Mouse (Mus musculus) lung, embryonic 16.5 days (tissue): Measurements from ENCODE around the gene Xpc. TPM values are rescaled to one million over a fixed set of nuclear protein-coding genes. Genes with fewer than 3 reads are reported as not detected.
A peak's percentile ranks its signal among the peaks of the same experiment; 100 is the strongest.

Experiments used
- ATAC-seq: fragments of 200-750 bp; cut with Nextera tagmentation; 2 replicates; pipeline ENCODE4 v1.8.0; 2017; ENCODE audit warnings: low read depth, mild to moderate bottlenecking, moderate library complexity
- H3K27ac ChIP-seq: fragments of 300-500 bp; sonication (generic); 2 replicates; pipeline ENCODE4 v1.5.1; 2014; ENCODE audit warnings: mild to moderate bottlenecking, control low read depth, low read length
- H3K27me3 ChIP-seq: fragments of 300-500 bp; sonication (generic); 2 replicates; pipeline ENCODE4 v1.6.1; 2014; ENCODE audit warnings: low read depth, low read length, mixed read lengths; ENCODE audit not compliant: control insufficient read depth, insufficient read depth
- H3K36me3 ChIP-seq: fragments of 300-500 bp; sonication (generic); 2 replicates; pipeline ENCODE4 v1.6.1; 2014; ENCODE audit warnings: low read length; ENCODE audit not compliant: control insufficient read depth, insufficient read depth
- H3K4me1 ChIP-seq: fragments of 300-500 bp; sonication (generic); replicated peaks from 2 replicates; pipeline ENCODE4 v1.6.1; 2014; ENCODE audit warnings: low read length, mixed read lengths; ENCODE audit not compliant: control insufficient read depth, insufficient read depth
- H3K4me2 ChIP-seq: fragments of 300-500 bp; sonication (generic); 2 replicates; pipeline ENCODE4 v1.6.1; 2014; ENCODE audit warnings: low read depth, low read length, control low read depth
- H3K4me3 ChIP-seq: fragments of 300-500 bp; sonication (generic); 2 replicates; pipeline ENCODE4 v1.5.1; 2014; ENCODE audit warnings: mild to moderate bottlenecking, low read length, control low read depth
- H3K9ac ChIP-seq: fragments of 300-500 bp; sonication (generic); 2 replicates; pipeline ENCODE4 v1.6.1; 2014; ENCODE audit warnings: low read length, control low read depth
- H3K9me3 ChIP-seq: fragments of 300-500 bp; sonication (generic); 2 replicates; pipeline ENCODE4 v1.6.1; 2016; ENCODE audit warnings: low read length; ENCODE audit not compliant: control insufficient read depth
- WGBS: fragments of 180-500 bp; shearing (Covaris S2); extraction: QIAGEN DNeasy Blood & Tissue Kit; methylation state at CpG from one replicate; pipeline ENCODE4 v1.1.7; 2014; 5-methylcytosine and 5-hydroxymethylcytosine counted together
- polyA plus RNA-seq: library from polyadenylated mRNA; unstranded; fragments of >200 nt; fragmentation: Nextera tagmentation; extraction: Ambion mirVana; gene quantifications from 2 replicates; pipeline ENCODE4 v1.2.1, GENCODE M21; 2015

Xpc gene
- 17.9 and 18.9 TPM in 2 replicates for polyA plus RNA-seq

- Histone ChIP-seq H3K9ac (peak within 1 kb of the TSS; percentile 93), H3K4me2 (peak within 1 kb of the TSS; percentile 81), H3K9me3 (no peaks in the 10 kb centered on the region), H3K36me3 (peaks cover 18% of the 10 kb centered on the region), H3K27ac (peak within 1 kb of the TSS; percentile 70), H3K4me1 (peaks cover 16% of the 10 kb centered on the region), H3K27me3 (no peaks in the 10 kb centered on the region), H3K4me3 (peak within 1 kb of the TSS; percentile 76)
- peak; percentile 99 for ATAC-seq
- under 1% methylated on average over 80 of the region's 80 CpGs for WGBS
These were observed at the start of gene Xpc, which contains the start of gene Lsm3 for GRCm38 (mm10) chr6:91515545-91516449. Xpc (minus strand) TSS chr6:91515888. Lsm3 (plus strand) TSS chr6:91515928.

DNA sequence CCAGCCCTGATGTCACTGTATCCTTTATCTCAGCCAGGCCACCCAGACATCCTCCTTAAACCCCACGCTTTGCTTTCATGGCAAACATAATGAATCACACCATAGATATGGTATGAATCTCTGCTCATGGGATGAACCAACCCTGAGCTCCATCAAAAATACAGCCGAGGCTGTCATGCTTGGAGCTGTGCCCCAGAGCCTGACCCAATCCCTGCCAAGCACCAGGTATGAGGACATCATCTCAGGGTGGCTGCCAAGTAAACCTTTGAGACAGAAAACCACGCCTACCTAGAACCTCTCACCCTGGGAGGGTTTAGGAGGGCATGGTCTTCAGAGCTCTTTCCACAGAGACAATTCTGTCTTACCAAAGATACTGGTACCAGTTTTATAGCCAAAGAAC is 47.3 kb upstream of the Xpc start:
- 54% methylated on average over 3 of the region's 3 CpGs for WGBS
- Histone ChIP-seq H3K27me3 (no peaks in the 10 kb centered on the region), H3K4me1 (peaks cover 13% of the 10 kb centered on the region), H3K4me3 (no peak overlapping the region), H3K9ac (no peak overlapping the region), H3K4me2 (no peak overlapping the region), H3K36me3 (no peaks in the 10 kb centered on the region), H3K9me3 (no peaks in the 10 kb centered on the region), H3K27ac (no peak overlapping the region)
- ATAC-seq = no peak

DNA sequence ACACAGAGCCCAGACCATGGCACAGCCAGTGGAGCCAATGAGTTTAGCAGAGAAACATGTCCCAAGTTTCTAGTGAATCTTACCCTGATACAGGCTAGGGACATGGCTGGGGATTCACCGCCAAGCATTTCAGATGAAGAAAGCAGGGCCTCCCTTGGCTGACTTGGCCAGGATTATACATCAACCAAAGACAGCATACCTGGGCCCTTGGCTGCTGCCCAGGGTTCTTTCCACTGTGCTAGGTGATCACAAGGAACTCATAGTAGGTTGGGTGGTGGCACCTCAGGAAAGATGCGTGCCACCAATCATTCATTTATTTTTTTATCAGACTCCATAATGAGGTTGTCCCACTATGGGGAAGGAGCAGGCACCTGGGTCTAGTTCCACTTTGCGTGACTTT is 44.5 kb upstream of the Xpc start:
- 90% methylated on average over 3 of the region's 3 CpGs for WGBS
- H3K27me3 ChIP-seq = no peaks in the 10 kb centered on the region
- peaks cover 9% of the 10 kb centered on the region for H3K4me1 ChIP-seq
- no peaks in the 10 kb centered on the region for H3K9me3 ChIP-seq
- no peak for ATAC-seq
- H3K27ac ChIP-seq = no peak overlapping the region
- no peaks in the 10 kb centered on the region for H3K36me3 ChIP-seq
- H3K9ac ChIP-seq = no peak overlapping the region
- H3K4me2 ChIP-seq = no peak overlapping the region
- H3K4me3 ChIP-seq = no peak overlapping the region

DNA sequence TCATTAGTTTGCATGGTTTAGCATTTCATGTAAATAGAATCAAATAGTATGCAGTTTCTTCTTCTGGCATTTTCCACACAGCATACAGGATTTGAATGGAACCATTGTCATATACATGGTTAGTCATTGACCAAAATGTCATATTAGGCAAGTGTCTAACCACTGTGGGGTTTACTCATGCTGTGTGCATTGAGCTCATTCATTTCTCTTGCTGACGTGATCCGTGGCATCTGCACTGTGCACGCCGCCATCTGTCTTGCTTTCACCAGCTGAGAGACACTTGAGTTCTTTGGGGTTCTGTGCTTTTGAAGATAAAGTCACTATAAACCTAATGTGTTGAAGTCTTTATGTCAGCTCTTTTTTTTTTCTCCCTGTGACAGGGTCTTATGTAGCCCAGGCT is 43.7 kb upstream of the Xpc start:
- ATAC-seq = no peak
- Histone ChIP-seq H3K27me3 (no peaks in the 10 kb centered on the region), H3K36me3 (no peaks in the 10 kb centered on the region), H3K9me3 (no peaks in the 10 kb centered on the region), H3K27ac (no peak overlapping the region), H3K4me2 (no peak overlapping the region), H3K4me1 (peaks cover 9% of the 10 kb centered on the region), H3K4me3 (no peak overlapping the region), H3K9ac (no peak overlapping the region)
- WGBS = 55% methylated on average over 4 of the region's 4 CpGs

- ATAC-seq = peak; percentile 67; the same call in 1 of the 2 replicates
- no peak overlapping the region for H3K27ac ChIP-seq
These were observed 42.9 kb upstream of the Xpc start for GRCm38 (mm10) chr6:91558565-91558964.

GRCm38 (mm10) chr6:91552693-91553092 is 37.0 kb upstream of the Xpc start:
- H3K27me3 ChIP-seq = no peaks in the 10 kb centered on the region
- H3K27ac ChIP-seq = no peak overlapping the region
- no peak for ATAC-seq

More at GRCm38 (mm10) chr6:91558565-91558964, 42.9 kb upstream of the Xpc start:
- Histone ChIP-seq H3K4me2 (no peak overlapping the region), H3K36me3 (no peaks in the 10 kb centered on the region), H3K4me3 (no peak overlapping the region), H3K4me1 (peaks cover 9% of the 10 kb centered on the region), H3K27me3 (no peaks in the 10 kb centered on the region), H3K9me3 (no peaks in the 10 kb centered on the region), H3K9ac (no peak overlapping the region)
- WGBS = 12% methylated on average over 1 of the region's 1 CpGs

DNA sequence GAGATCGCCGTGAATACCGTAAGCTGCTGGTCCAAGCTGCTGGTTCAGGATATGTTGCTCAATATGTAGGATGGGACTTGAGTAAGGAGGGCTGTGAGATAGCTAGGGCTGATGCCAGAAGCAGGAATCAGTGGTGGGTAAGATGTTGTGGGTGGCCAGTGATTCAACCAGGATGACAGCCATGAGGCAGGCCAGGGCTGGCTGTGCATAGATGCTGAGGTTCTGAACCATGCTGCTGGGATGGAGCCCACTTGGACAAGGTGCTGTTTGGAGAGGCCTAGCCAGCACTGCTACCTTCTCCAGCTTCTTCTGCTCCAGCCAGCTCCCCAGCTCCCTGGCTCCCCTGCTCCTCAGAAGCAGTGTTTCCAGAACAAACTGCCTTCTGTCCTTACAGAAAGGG is 36.0 kb upstream of the Xpc start:
- no peak overlapping the region for H3K4me3 ChIP-seq
- H3K4me2 ChIP-seq = no peak overlapping the region
- no peaks in the 10 kb centered on the region for H3K9me3 ChIP-seq
- 94% methylated on average over 3 of the region's 3 CpGs for WGBS
- ATAC-seq = no peak
- peaks cover 10% of the 10 kb centered on the region for H3K4me1 ChIP-seq
- H3K36me3 ChIP-seq = no peaks in the 10 kb centered on the region
- no peaks in the 10 kb centered on the region for H3K27me3 ChIP-seq
- no peak overlapping the region for H3K27ac ChIP-seq
- no peak overlapping the region for H3K9ac ChIP-seq

More at GRCm38 (mm10) chr6:91552693-91553092, 37.0 kb upstream of the Xpc start:
- Histone ChIP-seq H3K36me3 (no peaks in the 10 kb centered on the region), H3K9me3 (no peaks in the 10 kb centered on the region), H3K9ac (no peak overlapping the region), H3K4me3 (no peak overlapping the region), H3K4me1 (peaks cover 8% of the 10 kb centered on the region), H3K4me2 (no peak overlapping the region)
- 40% methylated on average over 3 of the region's 3 CpGs for WGBS

GRCm38 (mm10) chr6:91549621-91550020 is 33.9 kb upstream of the Xpc start:
- H3K27me3 ChIP-seq = no peaks in the 10 kb centered on the region
- no peaks in the 10 kb centered on the region for H3K9me3 ChIP-seq
- peak; percentile 91 for ATAC-seq
- H3K36me3 ChIP-seq = no peaks in the 10 kb centered on the region
- H3K4me2 ChIP-seq = no peak overlapping the region
- WGBS = 46% methylated on average over 5 of the region's 5 CpGs
- no peak overlapping the region for H3K9ac ChIP-seq
- H3K27ac ChIP-seq = no peak overlapping the region
- no peak overlapping the region for H3K4me3 ChIP-seq
- H3K4me1 ChIP-seq = peaks cover 18% of the 10 kb centered on the region

- H3K4me1 ChIP-seq = peaks cover 18% of the 10 kb centered on the region
- H3K9ac ChIP-seq = no peak overlapping the region
- WGBS = 67% methylated on average over 1 of the region's 1 CpGs
- H3K9me3 ChIP-seq = no peaks in the 10 kb centered on the region
- no peaks in the 10 kb centered on the region for H3K36me3 ChIP-seq
- no peak overlapping the region for H3K27ac ChIP-seq
- ATAC-seq = no peak
- H3K27me3 ChIP-seq = no peaks in the 10 kb centered on the region
- H3K4me3 ChIP-seq = no peak overlapping the region
- no peak overlapping the region for H3K4me2 ChIP-seq
These were observed 31.6 kb upstream of the Xpc start for GRCm38 (mm10) chr6:91547313-91547712.
